Mouse (Mus musculus) adrenal gland, postnatal 36 days (tissue): Measurements from ENCODE around the gene Wapl. TPM values are rescaled to one million over a fixed set of nuclear protein-coding genes. Genes with fewer than 3 reads are reported as not detected.

Experiments
- DNase-seq, 2 experiments: peaks; one replicate each; pipeline ENCODE4 v3.0.0; 2021; ENCODE audit warnings: mixed read lengths in 1 of 2
- long read RNA-seq, 2 experiments: library from polyadenylated mRNA; stranded (forward); transcript quantifications; one replicate each; pipeline ENCODE4 v2.0.0; 2021; ENCODE audit warnings: borderline sequencing depth in 2 of 2
- total RNA-seq, 2 experiments: library from RNA; stranded (reverse); gene quantifications; 2 replicates each; pipeline ENCODE4 v1.2.3; 2021

Gene Wapl
- total RNA-seq = 10 to 100 TPM; 81.7 to 88.7 TPM
- long read RNA-seq, experiment 1, full-length matches to known transcripts = 21 of 50 reads
- long read RNA-seq, experiment 1, partial matches to known transcripts = 26 of 50 reads
- long read RNA-seq, experiment 1, other reads (novel, unspliced or antisense) = 3 of 50 reads
- long read RNA-seq, experiment 2, full-length matches to known transcripts = 3 of 4 reads
- long read RNA-seq, experiment 2, partial matches to known transcripts = 0 of 4 reads
- long read RNA-seq, experiment 2, other reads (novel, unspliced or antisense) = 1 of 4 reads

GRCm38 (mm10) chr14:34673395-34674228, at the start of gene Wapl:
TSS of gene Wapl (plus strand) at chr14:34673928.
- DNase-seq = peak; percentile 98 to 99

DNA sequence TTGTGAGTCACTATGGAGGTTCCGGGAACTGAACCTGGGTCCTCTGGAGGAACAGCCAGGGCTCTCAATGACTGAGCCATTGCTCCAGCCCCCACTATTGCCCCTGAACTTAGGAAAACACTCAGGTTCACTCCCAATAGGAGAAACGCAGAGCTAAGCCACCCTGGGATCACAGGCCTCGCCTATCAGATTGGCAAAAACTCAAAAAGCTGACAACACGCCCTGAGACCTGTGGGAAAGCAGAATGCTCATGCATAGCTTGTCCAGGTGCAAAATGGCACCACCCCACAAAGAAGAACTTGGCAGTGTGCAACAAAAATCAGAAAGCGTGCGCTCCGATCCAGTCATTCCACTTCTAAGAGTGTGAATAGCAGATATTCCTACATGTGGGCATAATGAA, 46.9 kb upstream of the Wapl start:
- DNase-seq = no peak

GRCm38 (mm10) chr14:34632722-34633448, 40.8 kb upstream of the Wapl start:
- no peak for DNase-seq

GRCm38 (mm10) chr14:34635192-34635591, 38.5 kb upstream of the Wapl start:
- no peak for DNase-seq

DNA sequence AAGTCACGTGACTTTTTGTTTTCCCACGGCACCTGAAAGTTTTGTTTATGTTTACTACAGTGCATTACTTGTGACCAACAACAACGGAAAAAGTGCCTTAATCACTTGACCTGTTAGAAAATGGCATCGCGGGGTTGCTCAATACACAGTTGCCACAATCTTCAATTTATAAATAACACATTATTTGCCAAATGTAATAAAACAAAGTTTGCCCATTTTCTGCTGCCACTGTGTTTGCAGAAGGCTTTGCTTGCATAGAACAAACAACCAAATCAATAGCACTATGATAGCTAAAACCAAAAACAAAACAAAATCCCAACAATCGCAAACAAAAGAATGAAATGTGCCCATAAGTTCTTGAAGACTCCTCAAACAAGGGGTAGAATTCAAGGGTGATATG, 38.0 kb upstream of the Wapl start:
- no peak for DNase-seq

- DNase-seq = no peak
Measured at GRCm38 (mm10) chr14:34644140-34644539, 29.6 kb upstream of the Wapl start.

DNA sequence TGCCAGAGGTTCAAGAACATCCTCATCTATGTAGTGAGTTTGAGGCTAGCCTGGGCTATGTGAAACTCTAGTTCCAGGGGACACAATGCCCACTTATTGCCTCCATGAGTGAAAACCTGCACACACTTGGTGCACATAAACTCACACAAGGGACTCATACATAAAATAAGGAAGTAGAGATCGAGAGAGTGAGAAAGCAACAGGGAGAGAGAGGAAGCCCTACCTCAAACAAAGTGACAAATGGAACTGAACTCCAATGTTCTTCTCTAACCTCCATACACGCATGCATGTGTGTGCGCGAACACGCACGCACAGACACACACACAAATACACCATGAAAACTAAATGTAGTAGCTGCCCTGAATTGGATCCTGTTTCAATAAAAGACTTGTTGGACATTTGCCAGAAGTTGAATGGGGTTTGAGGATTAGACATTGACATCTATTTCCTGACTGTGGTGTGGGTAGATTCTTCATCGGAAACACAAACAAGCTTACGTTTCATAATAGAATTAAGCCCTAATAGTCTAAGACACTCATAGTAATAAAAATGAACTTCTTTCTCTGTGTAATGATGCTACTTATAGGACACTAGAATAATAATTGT, 25.8 kb upstream of the Wapl start:
- no peak for DNase-seq

DNA sequence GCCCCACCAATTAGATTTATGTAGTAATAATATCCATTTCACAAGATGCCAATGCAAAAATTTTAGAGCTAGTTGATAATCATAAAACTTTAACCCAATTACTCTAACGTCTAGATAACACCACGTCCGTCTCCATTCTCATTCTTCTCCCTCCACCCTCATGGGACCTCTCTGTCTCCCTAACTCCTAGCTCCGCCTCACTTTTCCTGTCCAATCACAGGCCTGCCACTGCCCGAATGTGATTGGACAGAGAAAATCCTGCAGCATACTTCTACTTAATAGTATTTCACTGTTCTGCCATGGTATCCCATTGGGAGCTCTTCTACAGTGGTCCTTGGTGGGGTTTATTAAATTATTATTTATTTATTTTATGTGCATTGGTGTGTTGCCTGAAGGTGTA, 16.6 kb upstream of the Wapl start:
- no peak for DNase-seq

GRCm38 (mm10) chr14:34660351-34660787, 13.4 kb upstream of the Wapl start:
- peak; percentile 6 to 7 for DNase-seq

GRCm38 (mm10) chr14:34660788-34661591, 12.7 kb upstream of the Wapl start:
- DNase-seq = peak; percentile 9 to 21

GRCm38 (mm10) chr14:34661621-34662477, 11.9 kb upstream of the Wapl start:
- peak; percentile 87 to 91 for DNase-seq

DNA sequence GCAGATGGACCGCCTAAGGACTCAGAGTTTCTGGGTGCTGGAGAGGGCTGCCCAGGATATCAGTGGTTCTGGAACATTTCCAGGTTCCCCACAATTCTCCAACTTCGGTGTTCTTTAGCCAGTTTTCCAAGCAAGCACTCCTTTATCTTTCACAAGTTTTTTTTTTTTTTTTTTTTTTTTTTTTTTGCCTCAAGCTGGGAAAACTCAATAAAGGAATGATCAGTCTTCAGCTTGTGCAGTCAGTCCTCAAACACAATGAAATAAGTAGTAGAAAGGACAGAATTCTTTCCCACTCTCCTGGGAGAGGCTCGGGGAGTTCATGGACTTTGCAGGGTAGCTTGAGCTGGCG, 11.3 kb upstream of the Wapl start:
- no peak for DNase-seq

DNA sequence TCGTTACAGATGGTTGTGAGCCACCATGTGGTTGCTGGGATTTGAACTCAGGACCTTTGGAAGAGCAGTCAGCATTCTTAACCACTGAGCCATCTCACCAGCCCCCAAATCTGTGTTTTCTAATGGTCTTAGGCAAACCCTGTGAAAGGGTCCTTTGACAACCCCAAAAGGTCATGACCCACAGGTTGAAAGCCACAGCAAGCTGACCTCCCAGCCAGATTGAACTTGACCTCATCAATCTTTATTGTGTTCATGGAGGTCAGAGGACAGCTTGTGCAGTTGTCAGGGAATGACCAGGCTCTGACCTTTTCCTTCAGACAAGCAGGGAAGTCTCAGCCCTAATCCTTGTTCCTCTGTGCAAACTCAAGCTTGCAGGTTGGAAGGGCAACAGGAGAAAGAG, 10.3 kb upstream of the Wapl start:
- no peak for DNase-seq

- DNase-seq = no peak
Measured at GRCm38 (mm10) chr14:34669082-34669481, 4.6 kb upstream of the Wapl start.

GRCm38 (mm10) chr14:34670256-34670655, 3.5 kb upstream of the Wapl start:
- DNase-seq = no peak

- peak; percentile 75 to 76 for DNase-seq
Measured at GRCm38 (mm10) chr14:34674229-34674791, 582 bp downstream of the Wapl start.

DNA sequence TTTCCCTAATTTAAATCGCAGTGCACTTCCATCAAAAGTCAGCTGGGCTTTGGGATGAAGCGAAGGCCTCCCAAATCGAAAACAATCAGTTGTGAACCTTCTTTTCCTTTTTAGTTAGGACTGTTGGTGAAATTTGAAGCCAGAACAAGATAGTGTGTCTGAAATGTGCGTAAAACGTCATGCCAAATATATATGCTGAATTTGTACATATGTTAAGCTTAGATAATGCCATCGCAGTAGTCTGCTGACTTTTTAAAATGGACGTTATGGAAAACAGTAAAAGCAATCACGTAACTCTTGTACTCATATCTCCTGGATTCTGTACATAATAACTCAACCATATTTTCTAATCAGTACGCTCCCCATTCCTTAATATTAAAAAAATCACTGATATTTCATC, 1.2 kb downstream of the Wapl start:
- no peak for DNase-seq

- DNase-seq = no peak
Measured at GRCm38 (mm10) chr14:34675347-34675865, 1.7 kb downstream of the Wapl start.

DNA sequence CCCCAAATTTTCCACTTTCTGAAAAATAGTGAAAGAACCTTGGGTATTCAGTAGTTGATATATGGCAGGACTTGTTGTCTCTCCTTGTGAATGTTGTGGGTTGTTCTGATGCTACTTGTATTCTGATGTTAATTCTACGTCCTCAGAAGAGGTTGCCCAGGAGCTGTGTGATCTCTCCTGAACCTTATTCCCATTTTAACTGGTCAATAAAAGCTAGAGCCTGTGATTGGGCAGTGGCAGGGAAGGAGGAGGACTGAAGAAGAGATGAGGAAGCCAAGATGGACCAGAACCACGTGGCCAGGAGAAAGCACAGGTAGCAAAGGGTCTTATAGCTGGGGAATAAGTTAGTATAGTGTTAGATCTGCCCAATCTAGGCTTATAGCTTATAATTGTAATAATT, 7.1 kb downstream of the Wapl start:
- DNase-seq = no peak

DNA sequence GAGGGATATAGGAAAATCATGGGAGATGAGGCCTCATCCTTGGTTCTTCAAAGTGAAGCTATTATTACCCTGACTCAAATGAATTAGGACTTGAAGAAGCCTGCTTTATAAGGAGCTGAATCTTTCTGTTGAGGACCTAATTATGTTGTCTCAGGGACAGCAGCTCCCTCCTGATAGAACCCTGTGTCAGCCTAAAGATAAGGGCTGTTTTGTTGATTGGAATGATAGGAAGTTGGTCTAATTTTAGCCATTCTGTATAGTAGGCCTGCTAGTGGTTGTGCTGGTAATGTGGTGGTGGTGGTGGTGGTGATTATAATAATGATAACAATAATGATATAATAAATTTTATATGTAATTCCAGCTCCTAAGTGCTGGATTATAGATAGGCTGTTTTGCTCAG, 11.3 kb downstream of the Wapl start:
- DNase-seq = no peak
